Mouse (Mus musculus): ENCODE measurements around the gene Aco2. TPM values are rescaled to one million over a fixed set of nuclear protein-coding genes. Genes with fewer than 3 reads are reported as not detected.

The Aco2 gene
- total and polyA plus RNA-seq, 2 experiments: 127 to 170 TPM

- H3K79me2 ChIP-seq (ENCODE audit: control insufficient read depth, insufficient read depth, low read length): no peaks in the 10 kb centered on the region
- TF ChIP-seq CTCF (IDR thresholded peaks at IDR 0.05; ENCODE audit: low read depth, low read length) (no peak), POLR2A (IDR thresholded peaks at IDR 0.05; ENCODE audit: extremely low read depth, insufficient read depth, low read length) (no peak)
- H3K27ac ChIP-seq (replicated peaks; ENCODE audit: insufficient read depth, low read depth, low read length): peak overlapping the region; percentile 69
- H3K9ac ChIP-seq (ENCODE audit: low read depth, low read length): no peak overlapping the region
- 60% methylated on average over 4 of the region's 4 CpGs for WGBS
- H3K27me3 ChIP-seq (ENCODE audit: control insufficient read depth, insufficient read depth, low read length): no peaks in the 10 kb centered on the region
- H3K36me3 ChIP-seq (ENCODE audit: control insufficient read depth, insufficient read depth, low read length): peaks cover 13% of the 10 kb centered on the region
- DNase-seq (ENCODE audit: extremely low read depth, low read depth, low spot score): no peak
- no peak overlapping the region for H3K4me3 ChIP-seq (ENCODE audit: insufficient read depth, low read depth, low read length)
- peaks cover 29% of the 10 kb centered on the region for H3K4me1 ChIP-seq (ENCODE audit: control insufficient read depth, insufficient read depth, low read length)
Measured at GRCm38 (mm10) chr15:81830530-81830929, 41.6 kb upstream of the Aco2 start.

- Histone ChIP-seq H3K4me1 (ENCODE audit: control insufficient read depth, insufficient read depth, low read length) (peaks cover 29% of the 10 kb centered on the region), H3K27me3 (ENCODE audit: control insufficient read depth, insufficient read depth, low read length) (no peaks in the 10 kb centered on the region), H3K36me3 (ENCODE audit: control insufficient read depth, insufficient read depth, low read length) (peaks cover 6% of the 10 kb centered on the region; the same call in 1 of the 2 replicates), H3K9ac (ENCODE audit: low read depth, low read length) (peak overlapping the region; percentile 55), H3K27ac (replicated peaks; ENCODE audit: insufficient read depth, low read depth, low read length) (peak overlapping the region; percentile 69), H3K79me2 (ENCODE audit: control insufficient read depth, insufficient read depth, low read length) (no peaks in the 10 kb centered on the region), H3K4me3 (ENCODE audit: insufficient read depth, low read depth, low read length) (0 out of 2 replicates have a peak overlapping the region, but pooled peaks have one; percentile 5)
- peak; percentile 97 for TF ChIP-seq CTCF (IDR thresholded peaks at IDR 0.05; ENCODE audit: low read depth, low read length)
- peak; percentile 19; the same call in 1 of the 2 replicates for TF ChIP-seq POLR2A (IDR thresholded peaks at IDR 0.05; ENCODE audit: extremely low read depth, insufficient read depth, low read length)
- 8% methylated on average over 24 of the region's 24 CpGs for WGBS
- DNase-seq (ENCODE audit: extremely low read depth, low read depth, low spot score): peak; percentile 94
Measured at GRCm38 (mm10) chr15:81831136-81831825, 40.8 kb upstream of the Aco2 start.

GRCm38 (mm10) chr15:81832219-81832618, 39.9 kb upstream of the Aco2 start:
- TF ChIP-seq CTCF (IDR thresholded peaks at IDR 0.05; ENCODE audit: low read depth, low read length): no peak
- no peak for TF ChIP-seq POLR2A (IDR thresholded peaks at IDR 0.05; ENCODE audit: extremely low read depth, insufficient read depth, low read length)
- Histone ChIP-seq H3K4me3 (ENCODE audit: insufficient read depth, low read depth, low read length) (no peak overlapping the region), H3K9ac (ENCODE audit: low read depth, low read length) (peak overlapping the region; percentile 33; the same call in 1 of the 2 replicates), H3K79me2 (ENCODE audit: control insufficient read depth, insufficient read depth, low read length) (no peaks in the 10 kb centered on the region), H3K36me3 (ENCODE audit: control insufficient read depth, insufficient read depth, low read length) (peaks cover 3% of the 10 kb centered on the region; the same call in 1 of the 2 replicates), H3K27me3 (ENCODE audit: control insufficient read depth, insufficient read depth, low read length) (no peaks in the 10 kb centered on the region), H3K27ac (replicated peaks; ENCODE audit: insufficient read depth, low read depth, low read length) (peak overlapping the region; percentile 18), H3K4me1 (ENCODE audit: control insufficient read depth, insufficient read depth, low read length) (peaks cover 32% of the 10 kb centered on the region)
- no peak for DNase-seq (ENCODE audit: extremely low read depth, low read depth, low spot score)
- 35% methylated on average over 3 of the region's 3 CpGs for WGBS

GRCm38 (mm10) chr15:81833481-81833880, 38.6 kb upstream of the Aco2 start:
- Histone ChIP-seq H3K9ac (ENCODE audit: low read depth, low read length) (no peak overlapping the region; the same call in 1 of the 2 replicates), H3K36me3 (ENCODE audit: control insufficient read depth, insufficient read depth, low read length) (no peaks in the 10 kb centered on the region), H3K4me3 (ENCODE audit: insufficient read depth, low read depth, low read length) (no peak overlapping the region), H3K27ac (replicated peaks; ENCODE audit: insufficient read depth, low read depth, low read length) (peak overlapping the region; percentile 83), H3K4me1 (ENCODE audit: control insufficient read depth, insufficient read depth, low read length) (peaks cover 38% of the 10 kb centered on the region), H3K27me3 (ENCODE audit: control insufficient read depth, insufficient read depth, low read length) (no peaks in the 10 kb centered on the region), H3K79me2 (ENCODE audit: control insufficient read depth, insufficient read depth, low read length) (no peaks in the 10 kb centered on the region)
- TF ChIP-seq CTCF (IDR thresholded peaks at IDR 0.05; ENCODE audit: low read depth, low read length) (no peak), POLR2A (IDR thresholded peaks at IDR 0.05; ENCODE audit: extremely low read depth, insufficient read depth, low read length) (no peak)
- peak; percentile 54 for DNase-seq (ENCODE audit: extremely low read depth, low read depth, low spot score)
- 56% methylated on average over 4 of the region's 4 CpGs for WGBS

GRCm38 (mm10) chr15:81834171-81834841, 37.8 kb upstream of the Aco2 start:
- Histone ChIP-seq H3K27me3 (ENCODE audit: control insufficient read depth, insufficient read depth, low read length) (no peaks in the 10 kb centered on the region), H3K4me3 (ENCODE audit: insufficient read depth, low read depth, low read length) (no peak overlapping the region), H3K36me3 (ENCODE audit: control insufficient read depth, insufficient read depth, low read length) (no peaks in the 10 kb centered on the region), H3K27ac (replicated peaks; ENCODE audit: insufficient read depth, low read depth, low read length) (peak overlapping the region; percentile 83), H3K79me2 (ENCODE audit: control insufficient read depth, insufficient read depth, low read length) (no peaks in the 10 kb centered on the region), H3K9ac (ENCODE audit: low read depth, low read length) (peak overlapping the region; percentile 32; the same call in 1 of the 2 replicates), H3K4me1 (ENCODE audit: control insufficient read depth, insufficient read depth, low read length) (peaks cover 36% of the 10 kb centered on the region)
- TF ChIP-seq CTCF (IDR thresholded peaks at IDR 0.05; ENCODE audit: low read depth, low read length): no peak
- no peak for DNase-seq (ENCODE audit: extremely low read depth, low read depth, low spot score)
- WGBS: 61% methylated on average over 3 of the region's 3 CpGs
